Comparison of ENCODE assay signal across 22 mouse cellular contexts in the genomic region with DNA sequence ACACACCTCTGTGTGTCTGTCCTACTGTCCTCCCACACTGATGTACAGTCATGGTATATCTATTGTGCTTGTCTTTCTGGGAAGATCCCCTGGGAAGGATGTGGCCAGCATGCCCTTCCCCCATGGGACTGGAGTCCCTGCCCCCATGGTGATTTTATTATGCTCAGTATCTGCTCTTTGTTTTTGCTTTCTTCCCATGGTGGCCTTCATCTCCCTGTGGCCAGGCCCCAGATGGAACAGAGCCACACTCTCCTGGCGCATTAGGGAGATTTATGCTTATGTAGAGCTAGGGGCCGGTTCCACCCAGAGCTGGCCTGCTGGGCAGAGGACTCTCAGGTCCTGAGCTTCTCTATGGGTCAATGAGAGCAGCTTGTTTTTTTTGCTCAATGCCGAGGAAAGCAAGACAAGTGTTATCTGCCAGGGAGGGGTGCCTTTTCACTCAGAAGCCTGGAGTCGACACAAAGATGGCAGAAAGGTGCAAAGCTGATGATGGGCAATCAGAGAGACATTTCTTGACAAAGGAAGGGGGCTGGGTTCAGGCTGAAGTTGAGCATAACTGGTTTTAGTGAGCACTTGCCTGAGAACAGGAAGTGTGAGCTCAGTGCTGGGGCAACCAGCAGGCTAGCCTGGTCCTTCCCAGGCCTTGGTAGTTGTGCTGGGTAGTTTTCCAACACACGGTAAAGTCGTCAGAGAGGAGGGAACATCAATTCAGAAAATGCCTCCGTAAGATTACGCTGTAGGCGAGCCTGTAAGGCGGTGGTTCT. TPM values are rescaled to one million over a fixed set of nuclear protein-coding genes. Genes with fewer than 3 reads are reported as not detected.
DNase-seq lines count a peak whose midpoint lies in the region; ATAC-seq lines count a peak whose summit lies in the region.
"Had no signal": no experiment of that assay in that cellular context is flagged by ENCODE, and none has a peak within 500 bp of the region (broad histone marks: within the 10 kb centered on the region; RNA-seq: fewer than 3 reads in every experiment).

No protein-coding gene starts in this region.

- no peaks in the 10 kb centered on the region for H3K27me3 ChIP-seq in neural tube, embryonic 13.5 days
- no peaks in the 10 kb centered on the region for H3K27me3 ChIP-seq in neural tube, embryonic 15.5 days (replicated peaks)
- no peaks in the 10 kb centered on the region for H3K27me3 ChIP-seq in forebrain, embryonic 16.5 days (replicated peaks; ENCODE audit: control insufficient read depth, insufficient read depth, low read length)
- H3K27me3 ChIP-seq: forebrain, embryonic 12.5 days; heart, embryonic 12.5 days; hindbrain, embryonic 15.5 days; midbrain, embryonic 13.5 days had no signal

- 70% methylated on average over 10 of the region's 10 CpGs for WGBS in neural tube, embryonic 13.5 days
- 68% methylated on average over 10 of the region's 10 CpGs for WGBS in neural tube, embryonic 15.5 days
- 84% methylated on average over 10 of the region's 10 CpGs for WGBS in forebrain, embryonic 16.5 days

- no peak overlapping the region for H3K4me3 ChIP-seq in neural tube, embryonic 13.5 days
- H3K4me3 ChIP-seq in neural tube, embryonic 15.5 days (replicated peaks) = no peak overlapping the region
- no peak overlapping the region for H3K4me3 ChIP-seq in forebrain, embryonic 16.5 days (replicated peaks; ENCODE audit: low read length)
- H3K4me3 ChIP-seq: forebrain, embryonic 12.5 days; heart, embryonic 12.5 days; hindbrain, embryonic 15.5 days; midbrain, embryonic 13.5 days; myocyte had no signal

- H3K9me3 ChIP-seq in neural tube, embryonic 13.5 days = no peaks in the 10 kb centered on the region
- H3K9me3 ChIP-seq in neural tube, embryonic 15.5 days (replicated peaks) = no peaks in the 10 kb centered on the region
- H3K9me3 ChIP-seq in forebrain, embryonic 16.5 days (ENCODE audit: control insufficient read depth, low read length) = no peaks in the 10 kb centered on the region
- H3K9me3 ChIP-seq: forebrain, embryonic 12.5 days; heart, embryonic 12.5 days; hindbrain, embryonic 15.5 days had no signal

- H3K36me3 ChIP-seq in neural tube, embryonic 13.5 days = no peaks in the 10 kb centered on the region
- no peaks in the 10 kb centered on the region for H3K36me3 ChIP-seq in neural tube, embryonic 15.5 days
- H3K36me3 ChIP-seq in forebrain, embryonic 16.5 days (ENCODE audit: control insufficient read depth, insufficient read depth) = no peaks in the 10 kb centered on the region
- H3K36me3 ChIP-seq: forebrain, embryonic 12.5 days; heart, embryonic 12.5 days; hindbrain, embryonic 15.5 days; midbrain, embryonic 13.5 days had no signal

- H3K4me1 ChIP-seq in neural tube, embryonic 13.5 days (replicated peaks) = peaks cover 15% of the 10 kb centered on the region
- peaks cover 7% of the 10 kb centered on the region; the same call in 1 of the 2 replicates for H3K4me1 ChIP-seq in neural tube, embryonic 15.5 days
- 0 out of 2 replicates have a peak, but pooled peaks cover 4% of the 10 kb centered on the region for H3K4me1 ChIP-seq in forebrain, embryonic 16.5 days (replicated peaks; ENCODE audit: control insufficient read depth, insufficient read depth, low read length)
- H3K4me1 ChIP-seq: heart, embryonic 12.5 days had no signal

- peak; percentile 23; the same call in 1 of the 2 replicates for ATAC-seq in neural tube, embryonic 13.5 days (ENCODE audit: low read depth)
- ATAC-seq in neural tube, embryonic 15.5 days (ENCODE audit: low FRiP score) = no peak
- ATAC-seq in forebrain, embryonic 16.5 days = no peak
- no peak for ATAC-seq in granulocyte monocyte progenitor cell, adult 5-6 weeks (replicated peaks; ENCODE audit: poor library complexity, severe bottlenecking)
- ATAC-seq: CD4-positive, CD25-positive, alpha-beta regulatory T cell, adult 4 months; intestine, postnatal 0 days; midbrain, embryonic 13.5 days had no signal

- no peak overlapping the region for H3K9ac ChIP-seq in neural tube, embryonic 13.5 days
- H3K9ac ChIP-seq in neural tube, embryonic 15.5 days (replicated peaks) = no peak overlapping the region
- H3K9ac ChIP-seq in forebrain, embryonic 16.5 days (replicated peaks; ENCODE audit: low read depth, low read length) = no peak overlapping the region
- H3K9ac ChIP-seq: forebrain, embryonic 12.5 days; heart, embryonic 12.5 days; hindbrain, embryonic 15.5 days; midbrain, embryonic 13.5 days had no signal

- peak; percentile 68 for DNase-seq in ES-CJ7 (ENCODE audit: low read depth, low spot score)
- DNase-seq in adrenal gland, adult 2 months = peak; percentile 83
- peak; percentile 72 to 73 for DNase-seq in spleen, postnatal 36 days (ENCODE audit: low spot score in 2 of 2)
- DNase-seq: cerebellum, adult 11-12 months; cerebellum, postnatal 25 days; heart, postnatal 36 days; kidney, postnatal 4 days; lung, adult 2 months; right cerebral cortex, postnatal 14 days; thymus, adult 2 months had no signal

- no peak overlapping the region for H3K27ac ChIP-seq in neural tube, embryonic 13.5 days (replicated peaks)
- no peak overlapping the region for H3K27ac ChIP-seq in neural tube, embryonic 15.5 days (replicated peaks)
- H3K27ac ChIP-seq in forebrain, embryonic 16.5 days (ENCODE audit: low read length) = no peak overlapping the region
- H3K27ac ChIP-seq: forebrain, embryonic 12.5 days; hindbrain, embryonic 15.5 days; macrophage; midbrain, embryonic 13.5 days had no signal

- no peak overlapping the region for H3K4me2 ChIP-seq in neural tube, embryonic 13.5 days
- H3K4me2 ChIP-seq in neural tube, embryonic 15.5 days = no peak overlapping the region
- H3K4me2 ChIP-seq in forebrain, embryonic 16.5 days (ENCODE audit: low read length) = no peak overlapping the region
- H3K4me2 ChIP-seq: forebrain, embryonic 12.5 days; heart, embryonic 12.5 days; hindbrain, embryonic 15.5 days; midbrain, embryonic 13.5 days had no signal

RNA-seq across cellular contexts. Expression of gene Chst3, which starts 48.6 kb away (rescaled TPM):
- polyA plus RNA-seq in neural tube, embryonic 13.5 days (2015; fragmentation: Nextera tagmentation; extraction: Ambion mirVana) = 1.9 and 2.7 TPM in 2 replicates
- polyA plus RNA-seq in neural tube, embryonic 15.5 days (2015; fragmentation: Nextera tagmentation; extraction: Ambion mirVana) = 1.9 and 2.0 TPM in 2 replicates
- total RNA-seq in adrenal gland, adult 2 months (2021) = under 1 TPM; 0.37 to 0.79 TPM
- 1.7 TPM in 2 replicates for polyA plus RNA-seq in adrenal gland, adult 2 months (2012; rRNA removed)
- polyA plus RNA-seq in forebrain, embryonic 16.5 days (2015; fragmentation: Nextera tagmentation; extraction: Ambion mirVana) = 0.83 and 0.90 TPM in 2 replicates
- not detected in 2 replicates for total RNA-seq in granulocyte monocyte progenitor cell, adult 5-6 weeks (2014; fragmentation: Nextera tagmentation)
- total RNA-seq in granulocyte monocyte progenitor cell, adult 5-6 weeks (2017) = not detected in 2 replicates
